13 mouse cellular contexts compared by ENCODE assay signal in the genomic region with DNA sequence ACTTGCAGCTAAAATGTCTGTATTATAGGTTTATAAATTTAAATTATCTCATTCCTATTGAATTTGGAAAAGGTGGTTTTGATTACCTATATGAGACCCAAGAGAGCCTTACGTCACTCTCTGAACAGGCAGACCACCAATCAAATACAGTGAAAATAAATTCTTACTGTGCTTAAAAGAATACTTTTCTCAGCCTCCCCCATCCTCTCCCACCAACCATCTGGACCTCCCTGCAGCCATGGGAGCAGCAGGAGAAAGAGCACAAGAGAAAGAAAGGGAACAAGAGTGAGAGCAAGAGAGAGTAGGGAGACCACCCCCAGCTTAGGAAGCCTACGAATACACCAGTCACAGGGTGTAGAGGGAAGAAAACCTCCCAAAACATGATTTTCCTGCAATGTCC.
DNase-seq lines count a peak whose midpoint lies in the region; ATAC-seq and TF ChIP-seq lines count a peak whose summit lies in the region.
"Had no signal": no experiment of that assay in that cellular context is flagged by ENCODE, and none has a peak within 500 bp of the region (broad histone marks: within the 10 kb centered on the region; RNA-seq: fewer than 3 reads in every experiment).

No protein-coding gene starts in this region.

- 0 out of 2 replicates have a peak overlapping the region, but pooled peaks have one; percentile 16 for H3K27ac ChIP-seq in left cerebral cortex, adult 2 months
- H3K27ac ChIP-seq in hindbrain, embryonic 16.5 days (ENCODE audit: low read depth, low read length): no peak overlapping the region
- H3K27ac ChIP-seq: kidney, postnatal 0 days; lung, embryonic 15.5 days had no signal

- 71% methylated on average over 2 of the region's 2 CpGs for WGBS in hindbrain, embryonic 16.5 days

- H3K36me3 ChIP-seq in hindbrain, embryonic 16.5 days (ENCODE audit: control insufficient read depth, insufficient read depth, low read length): no peaks in the 10 kb centered on the region
- H3K36me3 ChIP-seq: lung, embryonic 15.5 days had no signal

- H3K9ac ChIP-seq in hindbrain, embryonic 16.5 days (ENCODE audit: low read depth, low read length): no peak overlapping the region
- H3K9ac ChIP-seq: lung, embryonic 15.5 days had no signal

- H3K9me3 ChIP-seq in hindbrain, embryonic 16.5 days (ENCODE audit: control insufficient read depth, low read length): peaks cover 3% of the 10 kb centered on the region; the same call in 1 of the 2 replicates
- H3K9me3 ChIP-seq: lung, embryonic 15.5 days had no signal

- H3K4me2 ChIP-seq in hindbrain, embryonic 16.5 days (ENCODE audit: low read length): no peak overlapping the region
- H3K4me2 ChIP-seq: lung, embryonic 15.5 days had no signal

- no peaks in the 10 kb centered on the region for H3K4me1 ChIP-seq in hindbrain, embryonic 16.5 days (ENCODE audit: control insufficient read depth, insufficient read depth, low read depth, low read length)
- H3K4me1 ChIP-seq: lung, embryonic 15.5 days had no signal

- H3K27me3 ChIP-seq in hindbrain, embryonic 16.5 days (replicated peaks; ENCODE audit: control insufficient read depth, insufficient read depth, low read length): no peaks in the 10 kb centered on the region
- H3K27me3 ChIP-seq: CH12.LX; lung, embryonic 15.5 days had no signal

- no peak for TF ChIP-seq CTCF in left cerebral cortex, adult 2 months (IDR thresholded peaks at IDR 0.05)

- peak in 1 of 2 experiments; percentile 31 for DNase-seq in left cerebral cortex, adult 2 months (ENCODE audit: extremely low spot score in 1 of 2, low spot score in 2 of 2)
- no peak for DNase-seq in left cerebral cortex, postnatal 4 days
- DNase-seq in forelimb bud, embryonic 11.5 days (ENCODE audit: low read depth, low spot score): peak; percentile 51
- DNase-seq in layer of hippocampus, postnatal 36 days: peak; percentile 36 to 47
- peak; percentile 12 for DNase-seq in right cerebral cortex, postnatal 14 days
- no peak for DNase-seq in urinary bladder, postnatal 25 days (ENCODE audit: low spot score)
- no peak for DNase-seq in gastrocnemius, postnatal 25 days
- DNase-seq: cerebellum, postnatal 25 days; heart, adult 18-20 months had no signal

- intact Hi-C loops in left cerebral cortex, adult 2 months (cut with DNase I): loop anchor here (5.0 kb wide), 1 partner anchor 232 kb away; no protein-coding TSS in a partner anchor
- intact Hi-C loops in left cerebral cortex, postnatal 4 days (cut with DNase I): no loop called here

- no peak for ATAC-seq in hindbrain, embryonic 16.5 days

- no peak overlapping the region for H3K4me3 ChIP-seq in left cerebral cortex, adult 2 months
- H3K4me3 ChIP-seq in hindbrain, embryonic 16.5 days (ENCODE audit: low read length): no peak overlapping the region
- H3K4me3 ChIP-seq: lung, embryonic 15.5 days had no signal

Comparison
In these comparisons a context has a peak if more than half of its experiments do, and no peak if none do; other contexts are left out.
1. DNase-seq: peak in forelimb bud, embryonic 11.5 days (single experiment), layer of hippocampus, postnatal 36 days (2 of 2) and right cerebral cortex, postnatal 14 days (single experiment); none in left cerebral cortex, postnatal 4 days (single experiment), urinary bladder, postnatal 25 days (single experiment) and gastrocnemius, postnatal 25 days (single experiment).